Mouse (Mus musculus): Measurements from ENCODE around the gene Fli1.

The Fli1 gene

DNA sequence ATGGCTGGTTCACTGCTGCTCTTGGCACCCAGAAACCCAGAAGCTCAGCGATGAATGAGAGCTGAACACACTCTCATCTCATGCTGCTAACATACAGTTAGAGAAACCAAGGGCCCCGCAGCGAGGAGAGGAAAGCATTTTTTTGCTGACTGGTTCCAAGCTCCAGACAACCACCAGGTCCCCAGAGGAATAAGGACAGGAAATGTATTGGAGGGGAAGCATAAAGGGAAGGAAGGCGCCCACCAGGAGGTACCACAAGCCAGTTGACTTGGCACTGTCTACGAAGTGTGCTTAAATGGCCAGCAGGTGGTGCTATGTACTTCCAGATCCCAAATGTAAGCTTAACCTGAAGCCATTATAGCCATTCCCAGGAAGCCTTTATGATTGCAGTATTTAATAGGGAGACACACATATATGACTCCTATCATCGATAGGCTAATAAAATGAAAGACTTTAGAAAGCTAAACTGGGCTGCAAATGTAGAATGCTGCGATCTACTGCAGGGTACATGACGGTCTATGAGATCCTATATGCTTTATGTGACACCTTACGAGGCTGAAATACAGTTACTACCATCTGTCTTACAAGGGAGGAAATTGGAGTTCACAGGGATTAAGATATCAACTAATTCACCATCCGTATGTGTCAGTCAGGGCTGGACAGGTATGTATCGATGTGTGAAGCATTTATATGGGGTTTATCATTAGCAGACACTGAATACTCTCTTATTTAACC, 137.3 kb downstream of the Fli1 start:
- no peak for DNase-seq (ENCODE audit: low spot score)

DNA sequence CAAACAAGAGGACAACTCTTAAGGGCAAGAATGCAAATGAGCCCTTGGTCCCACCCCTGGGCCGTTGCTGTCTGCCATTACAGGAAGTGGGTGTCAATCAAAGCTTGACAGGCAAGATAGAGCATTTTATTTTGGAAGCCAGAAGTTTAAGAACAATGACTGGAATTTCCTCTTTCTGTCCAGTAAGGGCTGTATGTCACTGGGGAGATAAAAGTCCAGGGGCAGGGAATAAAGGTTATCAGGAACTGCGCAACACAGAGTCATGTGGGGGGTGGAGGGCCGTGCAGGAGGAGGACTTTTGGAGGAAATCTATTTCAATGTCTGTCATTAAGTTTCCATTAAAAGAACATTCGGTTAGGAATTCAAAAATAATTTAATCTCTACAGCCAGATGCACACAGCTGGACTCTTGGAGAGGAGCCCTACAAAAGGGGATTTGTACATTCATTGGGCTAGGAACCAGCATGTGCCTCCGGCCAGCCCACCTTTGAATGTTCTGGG, 141.9 kb downstream of the Fli1 start:
- DNase-seq (ENCODE audit: low spot score): no peak

DNA sequence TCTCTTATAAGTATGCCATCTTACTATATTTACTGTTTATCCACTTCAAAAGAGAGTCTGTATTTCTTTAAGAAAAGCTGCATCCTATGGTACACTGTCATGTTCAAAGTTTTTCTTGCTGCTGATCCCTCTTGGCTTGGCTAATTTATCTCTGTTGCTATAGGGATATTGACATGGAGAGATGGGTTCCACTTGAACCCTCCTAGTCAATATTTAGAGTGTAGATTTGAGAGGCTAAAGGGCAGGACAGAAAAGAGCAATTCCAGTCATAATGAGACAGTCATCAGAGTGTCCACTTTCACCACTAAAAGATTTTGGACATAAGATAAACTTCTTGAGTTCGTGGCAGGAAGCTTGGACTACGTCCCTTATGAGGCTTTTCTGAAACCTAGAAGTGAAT, 142.4 kb downstream of the Fli1 start:
- DNase-seq (ENCODE audit: low spot score): no peak

DNA sequence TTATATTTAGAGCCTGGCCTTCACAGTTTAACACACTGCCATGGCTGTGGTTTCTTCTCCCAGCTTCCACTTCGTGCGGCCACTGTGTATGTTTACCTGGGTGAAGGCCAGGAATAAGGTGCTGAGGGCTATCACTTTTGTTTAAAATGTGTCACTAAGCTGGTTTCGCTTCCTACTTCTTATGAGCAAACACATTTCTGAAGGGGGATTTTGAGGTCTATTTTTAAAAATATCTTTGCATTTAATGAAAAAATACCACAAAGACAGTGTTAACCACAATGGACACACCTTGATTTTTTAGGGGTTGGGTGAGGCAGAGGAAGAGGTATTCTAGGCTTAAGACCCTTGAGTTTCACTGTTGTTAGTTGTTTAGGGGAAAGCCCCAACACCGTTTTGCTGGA, 147.9 kb downstream of the Fli1 start:
- DNase-seq (ENCODE audit: low spot score): no peak

DNA sequence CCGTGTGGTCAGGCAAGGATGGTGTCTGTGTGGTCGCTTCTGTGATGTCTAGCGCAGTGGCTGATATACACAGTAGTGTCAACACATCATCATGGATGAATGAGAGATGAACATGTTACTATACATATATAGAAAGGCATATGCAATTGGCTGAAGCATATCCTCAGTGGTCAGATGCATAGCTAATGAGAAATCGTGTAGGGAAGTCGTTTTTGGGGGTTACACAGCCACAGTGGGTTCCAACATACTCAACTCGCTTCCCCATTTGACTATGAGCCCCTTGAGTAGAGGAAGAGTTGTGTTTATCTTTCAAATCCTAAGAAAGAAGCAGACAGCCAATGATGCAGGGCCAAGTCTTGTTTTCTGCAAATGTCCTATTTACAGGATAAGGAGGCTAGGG, 149.9 kb downstream of the Fli1 start:
- DNase-seq (ENCODE audit: low spot score): no peak

DNA sequence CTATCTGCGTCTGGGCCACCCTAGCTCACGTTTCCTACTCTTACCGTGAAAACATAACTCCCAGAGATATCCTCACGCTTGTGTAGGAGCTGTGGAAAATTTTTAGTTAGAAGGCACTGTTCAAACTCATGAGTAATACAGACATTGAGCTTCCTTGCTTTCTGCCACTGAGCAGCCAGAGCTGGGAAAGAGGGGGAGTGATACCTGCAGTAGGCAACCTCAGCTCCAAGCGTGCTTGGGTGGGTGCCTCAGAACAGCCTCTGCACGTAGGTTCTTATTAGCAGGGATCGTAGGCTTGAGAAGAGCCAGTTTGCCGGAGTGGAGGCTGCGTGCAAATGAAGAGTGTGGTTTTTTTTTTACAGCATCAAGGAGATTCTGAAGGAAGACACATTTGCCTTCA, 151.0 kb downstream of the Fli1 start:
- no peak for DNase-seq (ENCODE audit: low spot score)

DNA sequence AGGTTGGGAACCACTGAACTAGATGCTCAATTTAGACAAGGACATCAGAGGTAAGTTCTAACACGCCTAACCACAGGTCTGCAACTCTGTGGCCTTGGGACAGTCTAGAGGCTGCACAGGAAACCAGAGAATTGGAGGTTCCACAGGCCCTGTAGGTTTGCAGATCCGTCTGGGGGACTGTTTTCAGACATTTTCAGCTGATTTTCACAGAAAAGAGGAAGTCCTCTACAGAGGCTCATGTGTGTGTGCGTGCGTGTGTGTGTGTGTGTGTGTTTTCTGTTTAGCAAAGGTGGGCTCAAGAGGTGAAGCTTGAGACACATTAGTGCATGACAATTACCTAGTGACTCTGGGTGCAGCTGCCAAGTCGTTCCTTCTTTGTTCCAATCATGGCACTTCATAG, 151.6 kb downstream of the Fli1 start:
- no peak for DNase-seq (ENCODE audit: low spot score)

DNA sequence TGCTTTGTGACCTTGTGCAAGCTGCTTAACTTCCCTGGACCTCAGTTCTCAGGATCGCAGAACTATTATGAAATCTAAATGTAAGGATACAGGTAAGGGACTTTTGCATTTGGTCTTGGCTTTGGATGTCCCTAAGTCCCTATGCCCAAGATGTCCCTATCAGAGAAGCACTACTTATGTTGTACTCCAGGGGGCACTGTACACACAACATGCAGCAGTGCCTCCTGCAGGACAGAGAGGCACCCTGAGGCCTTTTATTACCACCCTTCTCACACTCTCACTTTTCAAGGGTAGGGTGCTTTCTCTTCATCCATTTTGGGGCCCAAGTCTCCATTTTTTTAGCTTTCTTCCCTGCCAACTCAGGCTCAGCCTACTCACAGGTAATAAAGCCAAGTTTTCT, 154.5 kb downstream of the Fli1 start:
- DNase-seq (ENCODE audit: low spot score): no peak

DNA sequence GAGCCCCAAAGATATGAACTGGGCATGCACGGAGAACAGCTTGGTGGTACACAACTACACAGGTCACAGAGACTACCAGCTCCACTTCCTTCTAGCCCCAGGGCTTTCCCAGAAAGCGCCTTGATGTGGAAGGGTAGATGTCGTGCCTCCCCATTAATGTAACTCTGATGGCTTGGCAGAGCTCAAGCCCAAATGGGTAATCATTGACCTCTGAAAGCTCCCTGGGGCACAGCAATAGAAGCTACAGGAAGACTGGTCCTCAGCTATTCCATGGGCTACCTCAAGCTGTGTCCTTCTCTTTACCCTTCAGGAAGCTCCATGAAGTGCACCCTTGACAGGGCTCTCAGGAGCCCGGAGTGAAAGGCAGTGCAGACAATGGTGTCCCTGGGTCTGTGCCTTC, 157.8 kb downstream of the Fli1 start:
- DNase-seq (ENCODE audit: low spot score): no peak

DNA sequence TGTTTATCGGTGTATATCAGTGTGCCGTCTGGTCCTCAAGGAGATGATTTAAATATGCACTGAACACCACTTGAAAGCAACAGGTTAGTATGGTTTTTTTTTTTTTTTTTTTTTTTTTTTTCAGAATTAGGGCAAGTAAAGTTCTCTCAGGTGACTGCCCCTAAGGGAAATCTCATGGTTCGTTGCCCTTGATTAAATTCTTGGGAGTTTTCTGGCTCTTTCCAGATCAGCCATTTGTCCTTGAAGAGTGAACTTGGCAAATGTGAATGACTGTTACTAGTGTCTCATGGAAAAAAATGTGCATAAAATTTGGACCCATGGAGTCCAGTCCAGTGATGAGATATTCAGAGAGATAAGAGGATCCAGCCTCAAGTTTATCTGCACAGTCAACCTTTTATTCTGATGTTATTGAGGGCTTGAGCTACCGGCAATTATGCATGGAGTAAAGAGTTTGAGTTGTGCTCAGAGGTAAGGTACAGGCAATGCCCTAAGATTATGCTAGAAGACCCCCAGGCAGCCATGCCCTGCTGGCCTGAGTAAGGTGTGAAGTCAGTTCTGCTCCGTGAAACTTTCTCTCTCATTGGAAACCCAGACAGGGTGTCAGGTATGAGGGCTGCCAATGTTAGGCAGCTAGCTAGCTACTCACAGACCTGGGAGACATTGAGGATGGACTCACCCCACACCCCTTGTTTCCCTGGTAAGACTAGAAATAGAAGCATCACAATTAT, 165.6 kb downstream of the Fli1 start:
- DNase-seq (ENCODE audit: low spot score): no peak

DNA sequence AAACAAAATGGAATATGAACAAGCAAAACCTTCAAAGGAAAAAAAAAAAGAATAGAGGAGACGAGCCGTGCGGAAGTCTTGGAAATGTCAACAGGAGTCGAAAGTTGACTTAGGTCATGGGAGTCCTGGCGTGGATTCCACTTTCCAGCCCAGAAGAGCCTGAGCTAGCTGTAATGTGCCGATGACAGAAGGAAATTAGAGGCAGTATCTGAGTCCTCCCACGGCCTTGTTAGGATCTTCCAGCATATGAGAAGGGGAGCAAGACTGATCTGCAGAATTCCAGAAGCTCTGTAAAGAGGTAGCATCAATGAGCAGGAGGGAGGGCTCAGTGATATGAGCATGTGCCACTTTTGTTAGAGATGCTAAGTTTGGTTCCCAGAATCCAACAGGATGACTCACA, 166.6 kb downstream of the Fli1 start:
- no peak for DNase-seq (ENCODE audit: low spot score)

DNA sequence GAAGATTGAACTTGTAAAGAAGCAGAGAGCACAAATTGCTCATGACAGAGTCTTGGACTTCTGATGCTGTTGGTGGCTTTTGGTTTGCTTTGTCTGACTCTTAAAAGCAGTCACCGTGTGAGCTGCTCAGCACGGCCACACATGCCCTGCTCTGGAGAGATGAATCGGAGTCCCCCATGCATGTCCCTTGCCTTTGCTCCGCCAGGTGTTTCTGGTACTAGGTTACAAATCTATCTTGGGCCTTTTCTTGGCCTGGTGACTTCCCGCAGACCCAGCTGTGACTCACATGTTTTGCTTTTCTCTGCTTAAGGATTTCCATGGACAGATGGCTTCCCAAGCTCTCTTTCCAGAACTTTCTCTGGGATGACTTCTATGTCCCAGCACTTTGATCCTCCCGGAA, 169.0 kb downstream of the Fli1 start:
- DNase-seq (ENCODE audit: low spot score): no peak

Data from ovary, postnatal 10 days (tissue).